Mouse (Mus musculus) liver, adult 2 months (tissue): ENCODE measurements around the gene Ctxn1. TPM values are rescaled to one million over a fixed set of nuclear protein-coding genes. Genes with fewer than 3 reads are reported as not detected.

Experiments
- DNase-seq: peaks from one replicate; pipeline ENCODE4 v3.0.0-alpha.2; 2011; ENCODE audit warnings: low read depth, low spot score; ENCODE audit errors: extremely low read depth
- H3K27ac ChIP-seq: fragments of 200-500 bp; replicated peaks from 2 replicates; pipeline ENCODE4 v1.5.1; 2012; ENCODE audit warnings: low read depth, mild to moderate bottlenecking, control low read depth, inconsistent platforms, low read length; ENCODE audit not compliant: insufficient read depth
- H3K27me3 ChIP-seq: fragments of 200-500 bp; 2 replicates; pipeline ENCODE4 v1.6.1; 2012; ENCODE audit warnings: mild to moderate bottlenecking, moderate library complexity, low read length, inconsistent platforms; ENCODE audit not compliant: control insufficient read depth, insufficient read depth
- H3K36me3 ChIP-seq: fragments of 200-500 bp; 2 replicates; pipeline ENCODE4 v1.6.1; 2012; ENCODE audit warnings: low read length, inconsistent platforms; ENCODE audit not compliant: control insufficient read depth, insufficient read depth
- H3K4me1 ChIP-seq: fragments of 200-500 bp; 2 replicates; pipeline ENCODE4 v1.6.1; 2011; ENCODE audit warnings: low read length; ENCODE audit not compliant: control insufficient read depth, insufficient read depth
- H3K4me3 ChIP-seq: fragments of 200-500 bp; 2 replicates; pipeline ENCODE4 v1.5.1; 2011; ENCODE audit warnings: low read depth, mild to moderate bottlenecking, control low read depth, low read length, moderate library complexity; ENCODE audit not compliant: insufficient read depth
- H3K79me2 ChIP-seq: fragments of 200-500 bp; 2 replicates; pipeline ENCODE4 v1.6.1; 2012; ENCODE audit warnings: inconsistent platforms, mild to moderate bottlenecking, low read length, moderate library complexity; ENCODE audit not compliant: control insufficient read depth, insufficient read depth
- H3K9ac ChIP-seq: fragments of 200-500 bp; 2 replicates; pipeline ENCODE4 v1.6.1; 2012; ENCODE audit warnings: low read depth, mild to moderate bottlenecking, control low read depth, inconsistent platforms, low read length
- CTCF ChIP-seq: fragments of 200-500 bp; IDR thresholded peaks from 2 replicates; pipeline ENCODE4 v1.5.1; 2011; ENCODE audit warnings: low read depth, low read length, control low read depth
- POLR2A ChIP-seq: fragments of 200-500 bp; IDR thresholded peaks from 2 replicates; pipeline ENCODE4 v1.6.1; 2011; ENCODE audit warnings: low read length, control low read depth; ENCODE audit not compliant: insufficient read depth; ENCODE audit errors: extremely low read depth
- WGBS: fragments of 180-500 bp; shearing (Covaris S2); methylation state at CpG from one replicate; pipeline ENCODE4 v1.1.7; 2018; 5-methylcytosine and 5-hydroxymethylcytosine counted together
- polyA plus RNA-seq: library from polyadenylated mRNA; depleted of rRNA; stranded (reverse); fragments of >200 nt; gene quantifications from 2 replicates; pipeline ENCODE4 v1.2.3, GENCODE M21; 2012; rRNA removed
- total RNA-seq: library from RNA; depleted of rRNA; stranded (reverse); fragments of >200 nt; gene quantifications from 2 replicates; pipeline ENCODE4 v1.2.3, GENCODE M21; 2014; rRNA removed

Gene Ctxn1
- total RNA-seq = 0.28 TPM in 1 of 2 replicates, not detected in the other
- polyA plus RNA-seq = 0.98 and 2.0 TPM in 2 replicates

GRCm38 (mm10) chr8:4259125-4259804 is at the start of gene Ctxn1:
Ctxn1 (minus strand) TSS chr8:4259274.
- Histone ChIP-seq H3K27ac (no peak within 1 kb of the TSS), H3K4me3 (peak within 1 kb of the TSS; percentile 33; the same call in 1 of the 2 replicates), H3K36me3 (peaks cover 5% of the 10 kb centered on the region), H3K9ac (no peak within 1 kb of the TSS), H3K27me3 (no peaks in the 10 kb centered on the region), H3K79me2 (no peaks in the 10 kb centered on the region), H3K4me1 (peaks cover 3% of the 10 kb centered on the region; the same call in 1 of the 2 replicates)
- peak; percentile 68 for DNase-seq
- WGBS = 12% methylated on average over 26 of the region's 33 CpGs
- no peak for TF ChIP-seq POLR2A
- TF ChIP-seq CTCF = no peak

GRCm38 (mm10) chr8:4305838-4306237 is 46.8 kb upstream of the Ctxn1 start:
- Histone ChIP-seq H3K79me2 (peaks cover 4% of the 10 kb centered on the region; the same call in 1 of the 2 replicates), H3K27ac (no peak overlapping the region), H3K4me3 (no peak overlapping the region), H3K27me3 (no peaks in the 10 kb centered on the region), H3K9ac (no peak overlapping the region), H3K4me1 (no peaks in the 10 kb centered on the region), H3K36me3 (peaks cover 78% of the 10 kb centered on the region)
- no peak for DNase-seq
- WGBS = 87% methylated on average over 2 of the region's 2 CpGs
- TF ChIP-seq CTCF (no peak), POLR2A (no peak)

- no peak overlapping the region for H3K27ac ChIP-seq
- H3K36me3 ChIP-seq = peaks cover 75% of the 10 kb centered on the region
- no peaks in the 10 kb centered on the region for H3K4me1 ChIP-seq
- no peak for DNase-seq
- peaks cover 4% of the 10 kb centered on the region; the same call in 1 of the 2 replicates for H3K79me2 ChIP-seq
- no peak overlapping the region for H3K4me3 ChIP-seq
- TF ChIP-seq POLR2A (no peak), CTCF (no peak)
- H3K27me3 ChIP-seq = no peaks in the 10 kb centered on the region
- WGBS = 75% methylated on average over 3 of the region's 3 CpGs
- H3K9ac ChIP-seq = no peak overlapping the region
Observed at GRCm38 (mm10) chr8:4304124-4304547, 45.1 kb upstream of the Ctxn1 start.

GRCm38 (mm10) chr8:4297822-4298221 is 38.7 kb upstream of the Ctxn1 start:
- no peaks in the 10 kb centered on the region for H3K27me3 ChIP-seq
- WGBS = 82% methylated on average over 4 of the region's 4 CpGs
- H3K79me2 ChIP-seq = no peaks in the 10 kb centered on the region; the same call in 1 of the 2 replicates
- H3K9ac ChIP-seq = no peak overlapping the region
- H3K27ac ChIP-seq = no peak overlapping the region
- TF ChIP-seq CTCF = no peak
- no peak for TF ChIP-seq POLR2A
- no peak overlapping the region for H3K4me3 ChIP-seq
- no peaks in the 10 kb centered on the region for H3K4me1 ChIP-seq
- DNase-seq = no peak
- peaks cover 71% of the 10 kb centered on the region for H3K36me3 ChIP-seq

GRCm38 (mm10) chr8:4292738-4293137 is 33.7 kb upstream of the Ctxn1 start:
- 79% methylated on average over 5 of the region's 5 CpGs for WGBS

GRCm38 (mm10) chr8:4276111-4276465 is 17.0 kb upstream of the Ctxn1 start:
- DNase-seq = no peak
- H3K79me2 ChIP-seq = peaks cover 3% of the 10 kb centered on the region; the same call in 1 of the 2 replicates
- no peaks in the 10 kb centered on the region for H3K27me3 ChIP-seq
- H3K9ac ChIP-seq = peak overlapping the region; percentile 63
- WGBS = 20% methylated on average over 9 of the region's 9 CpGs
- H3K27ac ChIP-seq = peak overlapping the region; percentile 78
- peaks cover 4% of the 10 kb centered on the region; the same call in 1 of the 2 replicates for H3K4me1 ChIP-seq
- H3K4me3 ChIP-seq = peak overlapping the region; percentile 56
- no peak for TF ChIP-seq POLR2A
- no peak for TF ChIP-seq CTCF
- H3K36me3 ChIP-seq = peaks cover 13% of the 10 kb centered on the region

More at GRCm38 (mm10) chr8:4292738-4293137, 33.7 kb upstream of the Ctxn1 start:
- H3K79me2 ChIP-seq = no peaks in the 10 kb centered on the region; the same call in 1 of the 2 replicates
- H3K27me3 ChIP-seq = no peaks in the 10 kb centered on the region
- DNase-seq = no peak
- no peak overlapping the region for H3K4me3 ChIP-seq
- TF ChIP-seq POLR2A (no peak), CTCF (peak; percentile 20; the same call in 1 of the 2 replicates)
- H3K36me3 ChIP-seq = peaks cover 63% of the 10 kb centered on the region
- no peaks in the 10 kb centered on the region for H3K4me1 ChIP-seq
- no peak overlapping the region for H3K27ac ChIP-seq
- H3K9ac ChIP-seq = no peak overlapping the region
